Mouse (Mus musculus) bone marrow macrophage, adult 2 months (primary cell): ENCODE data around the gene Usp3.

Experiments
- CTCF ChIP-seq: IDR thresholded peaks from 2 replicates; pipeline ENCODE4 v1.5.1; 2012; ENCODE audit warnings: low read depth, mild to moderate bottlenecking, low read length, moderate library complexity
- POLR2A ChIP-seq: IDR thresholded peaks from 2 replicates; pipeline ENCODE4 v1.6.1; 2012; ENCODE audit warnings: mild to moderate bottlenecking, low read depth, low read length, borderline replicate concordance

GRCm38 (mm10) chr9:66571986-66572700, 20.8 kb downstream of the Usp3 start:
- TF ChIP-seq POLR2A (no peak), CTCF (no peak)
